Mouse (Mus musculus) right cerebral cortex, adult 18-20 months (tissue): ENCODE data around the gene Rmdn3.

Experiments used
- DNase-seq: peaks from one replicate; pipeline ENCODE4 v3.0.0; 2022; ENCODE audit warnings: mixed read lengths

The Rmdn3 gene

GRCm38 (mm10) chr2:119166901-119167865 is 10.3 kb upstream of the Rmdn3 start, which contains the start of gene Gchfr:
Gchfr (plus strand) TSS chr2:119167773.
- DNase-seq, result peak; percentile 35

DNA sequence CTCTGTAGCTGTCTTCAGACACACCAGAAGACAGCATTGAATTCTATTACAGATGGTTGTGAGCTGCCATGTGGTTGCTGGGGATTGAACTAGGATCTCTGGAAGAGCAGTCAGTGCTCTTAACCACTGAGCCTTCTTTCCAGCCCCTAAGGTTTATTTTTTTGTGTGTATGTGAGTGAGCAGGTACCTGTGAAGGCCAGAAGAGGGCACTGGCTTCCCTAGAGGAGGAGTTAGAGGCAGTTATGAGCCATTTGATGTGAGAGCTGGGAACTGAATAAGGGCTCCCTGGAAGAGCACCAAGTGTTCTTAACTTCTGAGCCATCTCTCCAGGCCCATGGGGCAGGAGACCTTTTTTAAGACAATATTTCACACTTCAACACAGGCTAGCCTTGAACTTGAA is 8.6 kb upstream of the Rmdn3 start:
- DNase-seq, result no peak

DNA sequence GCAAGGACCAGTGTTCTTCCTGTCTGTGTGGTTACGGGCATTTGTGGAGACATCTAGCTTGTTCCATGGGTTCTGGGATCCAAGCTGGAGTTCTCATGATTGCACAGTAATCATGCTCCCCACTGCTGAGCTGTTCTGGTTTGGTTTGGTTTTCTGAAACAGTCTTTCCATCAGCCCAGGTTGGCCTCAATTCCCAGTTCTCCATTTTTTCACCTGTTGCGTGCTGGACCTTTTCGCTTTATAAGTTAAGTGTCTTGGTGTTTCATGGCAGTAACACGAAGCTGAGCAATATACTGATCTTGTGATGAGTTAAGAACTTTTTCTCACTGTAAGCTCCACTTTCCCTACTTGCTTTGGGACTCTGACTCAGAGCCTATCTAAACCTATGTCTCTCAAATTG is 7.2 kb upstream of the Rmdn3 start:
- no peak for DNase-seq

GRCm38 (mm10) chr2:119163135-119163534 is 6.3 kb upstream of the Rmdn3 start:
- no peak for DNase-seq

- no peak for DNase-seq
Observed at GRCm38 (mm10) chr2:119161247-119161646, 4.4 kb upstream of the Rmdn3 start.

DNA sequence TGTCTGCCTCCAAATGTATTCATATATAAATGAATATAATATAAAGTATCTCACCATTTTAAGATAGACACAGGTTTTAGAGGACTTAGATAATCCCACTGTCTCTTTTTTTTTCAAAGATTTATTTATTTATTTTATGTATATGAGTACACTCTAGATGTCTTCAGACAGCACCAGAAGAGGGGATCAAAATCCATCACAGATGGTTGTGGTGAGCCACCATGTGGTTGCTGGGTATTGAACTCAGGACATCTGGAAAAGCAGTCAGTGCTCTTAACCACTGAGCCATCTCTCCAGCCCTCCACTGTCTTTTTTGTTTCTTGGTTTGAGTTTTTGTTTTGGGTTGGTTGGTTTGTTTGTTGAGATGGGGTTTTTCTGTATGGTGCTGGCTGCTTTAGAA is 1.0 kb upstream of the Rmdn3 start:
- DNase-seq, result no peak

DNA sequence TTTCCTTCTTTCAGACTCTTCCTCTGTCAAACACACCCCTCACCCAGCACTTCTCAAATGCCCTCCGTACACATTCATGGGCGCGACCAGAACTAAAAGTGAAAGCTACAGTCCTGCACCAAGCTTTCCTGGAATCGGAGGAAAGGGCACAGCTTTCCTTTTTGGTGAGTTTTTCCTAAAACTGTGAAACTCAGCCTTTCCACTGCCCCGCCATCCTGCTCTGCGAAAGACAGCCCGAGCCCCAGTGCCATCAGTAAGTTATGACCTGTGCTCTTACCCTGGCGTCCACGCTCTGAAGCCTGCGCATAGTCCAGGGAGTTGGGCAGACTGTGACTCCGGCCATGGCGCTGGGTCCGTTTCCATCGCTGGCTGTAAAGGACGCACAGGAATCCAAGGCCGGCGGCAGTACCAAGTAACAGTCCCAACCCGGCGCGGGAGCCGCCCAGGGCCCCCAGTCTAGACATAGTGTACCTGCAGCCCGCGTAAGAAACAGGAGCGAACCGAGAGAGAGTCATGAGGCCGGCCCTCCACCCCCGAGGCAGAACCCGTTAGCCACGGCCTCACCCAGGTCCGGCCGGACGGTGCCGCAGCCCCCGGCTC is 653 bp downstream of the Rmdn3 start:
- no peak for DNase-seq

DNA sequence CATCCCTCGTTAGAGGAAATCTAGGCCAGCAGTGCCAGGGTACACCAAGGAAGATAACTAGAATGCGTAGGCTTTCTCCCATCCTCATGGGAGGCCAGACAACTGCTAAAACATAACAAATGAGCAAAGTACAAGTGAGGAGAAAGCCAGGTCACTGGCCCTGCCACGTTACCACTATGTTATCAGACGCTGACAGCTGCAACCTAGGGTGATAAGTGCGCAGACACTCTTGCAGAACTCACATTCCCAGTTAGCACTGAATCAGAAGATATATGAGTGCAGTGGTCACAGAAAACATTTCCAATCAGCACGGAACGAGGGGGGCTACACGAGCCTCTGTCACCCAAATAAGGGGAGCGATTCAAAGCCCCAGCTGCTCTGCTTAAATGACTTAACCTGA is 1.4 kb downstream of the Rmdn3 start:
- no peak for DNase-seq

DNA sequence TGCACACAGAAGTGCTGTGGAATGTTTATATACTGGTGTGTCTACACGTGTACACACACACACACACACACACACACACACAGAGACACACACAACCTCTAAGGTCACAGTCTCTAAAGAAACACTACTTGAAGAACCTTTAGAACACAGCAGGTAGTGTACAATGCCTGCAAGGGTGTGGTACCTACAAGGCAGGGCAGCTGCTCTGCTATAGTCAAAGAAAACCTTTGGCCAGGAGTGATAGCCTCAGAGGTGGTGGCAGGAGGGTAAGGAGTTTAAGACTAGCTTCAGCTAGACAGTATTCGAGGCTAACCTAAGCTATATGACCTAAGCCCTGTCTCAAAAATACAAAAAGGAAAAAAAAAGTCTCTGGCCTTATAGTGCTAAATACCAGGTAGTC is 2.2 kb downstream of the Rmdn3 start:
- DNase-seq, result no peak

DNA sequence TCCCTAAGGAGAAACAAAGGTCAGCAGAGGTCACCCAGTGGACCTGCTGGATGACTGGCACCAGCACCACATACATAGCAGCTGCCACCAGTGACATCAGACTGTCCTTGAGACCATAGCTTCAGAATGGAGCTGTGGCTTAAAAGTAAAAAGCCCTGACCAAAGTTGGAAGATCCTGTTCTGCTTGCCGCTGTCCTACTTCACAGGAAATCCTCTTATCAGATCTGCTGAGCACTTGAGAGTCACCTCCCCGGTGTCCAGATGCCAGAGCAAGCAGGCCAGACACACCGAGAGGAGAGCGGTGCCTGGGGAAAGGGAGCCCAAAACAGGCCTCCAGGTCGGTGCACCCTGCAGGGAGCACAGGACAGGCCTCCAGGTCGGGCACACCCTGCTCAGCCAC is 4.6 kb downstream of the Rmdn3 start:
- no peak for DNase-seq

GRCm38 (mm10) chr2:119147775-119148174 is 9.1 kb downstream of the Rmdn3 start:
- DNase-seq, result peak; percentile 66

GRCm38 (mm10) chr2:119147160-119147678 is 9.6 kb downstream of the Rmdn3 start:
- peak; percentile 22 for DNase-seq

DNA sequence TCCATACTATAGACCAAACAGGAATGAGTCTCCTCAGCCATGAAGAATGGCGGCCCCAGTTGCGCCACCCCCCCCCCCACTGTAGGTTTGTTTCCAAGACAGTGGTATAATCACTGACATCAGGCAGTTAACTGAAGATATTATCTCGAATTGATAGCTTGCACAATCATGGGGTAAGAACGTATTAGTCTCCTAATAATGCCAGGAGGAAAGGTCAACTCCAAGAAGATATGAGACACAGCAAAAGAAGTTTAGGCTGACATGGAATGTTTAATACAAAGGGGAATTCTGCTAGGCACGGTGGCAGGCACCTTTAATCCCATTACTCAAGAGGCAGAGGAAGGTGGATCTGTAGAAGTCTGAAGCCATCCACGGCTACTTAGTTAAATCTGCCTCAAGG is 10.4 kb downstream of the Rmdn3 start:
- no peak for DNase-seq

DNA sequence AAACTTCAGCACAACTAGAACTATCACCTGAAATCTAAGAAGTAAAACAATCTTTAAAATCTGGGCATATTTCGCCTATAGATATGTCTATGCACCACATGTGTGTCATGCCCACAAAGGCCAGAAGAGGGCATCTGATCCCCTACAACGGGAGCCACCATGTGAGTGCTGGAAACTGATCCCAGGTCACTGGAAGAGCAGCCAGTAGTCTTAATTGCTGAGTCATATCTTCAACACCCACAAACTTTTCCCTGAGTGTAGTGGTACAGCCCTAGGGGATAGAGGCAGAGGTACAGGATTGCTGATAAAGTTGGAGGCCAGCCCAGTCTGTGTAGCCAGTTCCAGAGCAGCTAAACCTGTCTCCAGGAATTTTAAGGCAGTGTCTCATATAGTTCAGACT is 11.6 kb downstream of the Rmdn3 start:
- no peak for DNase-seq

GRCm38 (mm10) chr2:119136346-119136898 is 20.4 kb downstream of the Rmdn3 start:
- DNase-seq, result no peak

GRCm38 (mm10) chr2:119113121-119113925 is 43.5 kb downstream of the Rmdn3 start:
- no peak for DNase-seq

DNA sequence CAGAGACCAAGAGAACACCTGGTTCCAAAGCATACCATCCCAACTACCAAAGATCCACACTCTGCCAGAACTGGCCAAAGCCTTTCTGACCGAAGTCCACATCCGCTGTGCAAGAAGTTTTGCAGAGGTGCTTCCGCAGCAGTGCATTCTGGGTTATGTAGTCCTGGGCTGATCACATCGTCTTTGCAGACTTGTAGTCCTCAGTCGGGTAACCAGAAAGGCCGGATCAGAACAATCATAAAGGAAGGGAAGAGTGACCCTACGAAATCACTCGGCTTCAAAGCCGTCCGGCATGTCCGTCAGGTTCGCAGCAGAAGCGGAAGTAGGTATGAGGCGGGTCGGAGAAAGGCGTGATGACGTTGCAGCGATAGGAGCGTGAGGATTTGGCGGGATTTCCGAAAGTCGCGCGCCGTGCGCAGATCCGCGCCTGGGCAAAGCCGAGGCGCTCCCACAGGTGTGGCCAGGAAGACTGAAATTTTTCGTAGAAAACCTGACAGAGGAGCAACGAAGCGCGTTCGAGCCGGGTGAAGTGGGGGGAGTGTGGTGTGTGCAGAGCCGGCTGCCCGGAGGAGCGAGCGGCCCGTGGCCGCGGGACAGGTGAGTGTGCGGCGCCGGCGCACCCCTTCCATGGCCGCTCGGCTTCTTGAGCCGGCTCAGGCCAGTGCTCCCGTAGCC is 44.3 kb downstream of the Rmdn3 start, which contains the start of gene Rad51:
Gene Rad51, plus strand, starts transcription at position 356 of the 675 bp plus-strand sequence.
- peak; percentile 85 for DNase-seq

GRCm38 (mm10) chr2:119111060-119111459 is 45.8 kb downstream of the Rmdn3 start:
- no peak for DNase-seq

GRCm38 (mm10) chr2:119108554-119108953 is 48.3 kb downstream of the Rmdn3 start:
- no peak for DNase-seq

DNA sequence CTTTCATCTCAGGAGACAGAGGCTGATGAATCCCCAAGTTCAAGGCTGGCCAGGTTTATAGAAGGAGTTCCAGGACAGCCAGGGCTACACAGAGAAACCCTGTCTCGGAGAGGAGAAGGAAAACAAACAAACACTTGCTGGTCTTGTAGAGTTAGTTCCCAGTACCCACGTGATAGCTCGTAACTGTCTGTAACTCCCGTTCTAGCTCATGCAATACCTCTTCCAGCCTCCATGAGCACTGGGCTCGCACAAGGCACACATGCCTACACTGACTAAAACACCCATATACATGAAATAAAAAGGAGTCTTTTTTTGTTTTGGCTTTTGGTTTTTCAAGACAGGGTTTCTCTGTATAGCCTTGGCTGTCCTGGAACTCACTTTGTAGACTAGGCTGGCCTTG is 50.3 kb downstream of the Rmdn3 start:
- DNase-seq, result no peak

GRCm38 (mm10) chr2:119101552-119101951 is 55.3 kb downstream of the Rmdn3 start:
- DNase-seq, result no peak
